ENCODE assay signal across 35 mouse cellular contexts in genomic region chr8:107233718-107234117, GRCm38 (mm10).
"Had no signal": no experiment of that assay in that cellular context is flagged by ENCODE, and none has a peak within 500 bp of the region (broad histone marks: within the 10 kb centered on the region; RNA-seq: fewer than 3 reads in every experiment).

No protein-coding gene starts in this region.

- H3K9me3 ChIP-seq: heart, embryonic 10.5 days; heart, embryonic 13.5 days; heart, embryonic 15.5 days; hindbrain, embryonic 10.5 days; hindbrain, embryonic 12.5 days; hindbrain, embryonic 13.5 days; hindbrain, embryonic 15.5 days; intestine, embryonic 15.5 days; kidney, embryonic 15.5 days had no signal

- DNase-seq: heart, postnatal 10 days; heart, postnatal 14 days; heart, postnatal 36 days; heart, postnatal 4 days; kidney, adult 11 months; kidney, adult 18-20 months; kidney, adult 2 months; kidney, adult 8-10 months; kidney, adult 9 months; kidney, postnatal 10 days; kidney, postnatal 14 days; kidney, postnatal 25 days; kidney, postnatal 36 days; kidney, postnatal 4 days; layer of hippocampus, adult 9-11 months; layer of hippocampus, postnatal 36 days had no signal

- H3K4me1 ChIP-seq: heart, embryonic 10.5 days; heart, embryonic 13.5 days; heart, embryonic 15.5 days; hindbrain, embryonic 10.5 days; hindbrain, embryonic 12.5 days; hindbrain, embryonic 13.5 days; hindbrain, embryonic 15.5 days; intestine, embryonic 15.5 days; kidney, embryonic 15.5 days had no signal

- ATAC-seq: hindbrain, embryonic 16.5 days; hindbrain, postnatal 0 days; inflammation-experienced regulatory T-cells, adult 6 months; intestine, embryonic 15.5 days; intestine, embryonic 16.5 days; intestine, postnatal 0 days had no signal

- H3K27me3 ChIP-seq: heart, embryonic 12.5 days; heart, embryonic 13.5 days; heart, embryonic 15.5 days; hindbrain, embryonic 12.5 days; hindbrain, embryonic 13.5 days; hindbrain, embryonic 15.5 days; intestine, embryonic 15.5 days; kidney, embryonic 15.5 days had no signal

- H3K9ac ChIP-seq: heart, embryonic 12.5 days; heart, embryonic 13.5 days; heart, embryonic 15.5 days; hindbrain, embryonic 12.5 days; hindbrain, embryonic 13.5 days; hindbrain, embryonic 14.5 days; hindbrain, embryonic 15.5 days; intestine, embryonic 15.5 days; kidney, embryonic 15.5 days had no signal

- H3K4me2 ChIP-seq: heart, embryonic 11.5 days; heart, embryonic 12.5 days; heart, embryonic 13.5 days; heart, embryonic 15.5 days; hindbrain, embryonic 12.5 days; hindbrain, embryonic 13.5 days; hindbrain, embryonic 14.5 days; hindbrain, embryonic 15.5 days; intestine, embryonic 15.5 days; kidney, embryonic 15.5 days had no signal

- H3K36me3 ChIP-seq: heart, embryonic 10.5 days; heart, embryonic 12.5 days; heart, embryonic 13.5 days; heart, embryonic 15.5 days; hindbrain, embryonic 10.5 days; hindbrain, embryonic 12.5 days; hindbrain, embryonic 13.5 days; hindbrain, embryonic 15.5 days; intestine, embryonic 15.5 days; kidney, embryonic 15.5 days had no signal

- H3K4me3 ChIP-seq: heart, embryonic 10.5 days; heart, embryonic 12.5 days; heart, embryonic 13.5 days; heart, embryonic 15.5 days; hindbrain, embryonic 10.5 days; hindbrain, embryonic 12.5 days; hindbrain, embryonic 13.5 days; hindbrain, embryonic 15.5 days; intestine, embryonic 15.5 days; kidney, embryonic 15.5 days; layer of hippocampus, adult 2 months had no signal

- H3K27ac ChIP-seq: heart, embryonic 10.5 days; heart, embryonic 13.5 days; heart, embryonic 15.5 days; hindbrain, embryonic 10.5 days; hindbrain, embryonic 12.5 days; hindbrain, embryonic 13.5 days; hindbrain, embryonic 14.5 days; hindbrain, embryonic 15.5 days; hindbrain, postnatal 0 days; intestine, embryonic 15.5 days; kidney, embryonic 15.5 days; kidney, postnatal 0 days; layer of hippocampus, adult 2 months had no signal
